Mouse (Mus musculus): Measurements from ENCODE around the gene Utrn. TPM values are rescaled to one million over a fixed set of nuclear protein-coding genes. Genes with fewer than 3 reads are reported as not detected.

Utrn gene
- 10 to 100 TPM; 20.1 to 28.1 TPM for total RNA-seq (2021)
- long read RNA-seq, experiment 1, partial matches to known transcripts, result 1 of 5 reads
- long read RNA-seq, experiment 1, other reads (novel, unspliced or antisense), result 4 of 5 reads
- long read RNA-seq, experiment 2, result 0 reads

GRCm38 (mm10) chr10:12869029-12869671, at the start of gene Utrn:
Utrn (minus strand) TSS chr10:12869365.
- TF ChIP-seq CTCF (IDR thresholded peaks at IDR 0.05), result no peak
- DNase-seq, result peak; percentile 92
- peak within 1 kb of the TSS; percentile 96 for H3K4me3 ChIP-seq
- H3K27ac ChIP-seq, result peak within 1 kb of the TSS; percentile 95
- intact Hi-C loops (cut with DNase I), result loop anchor here (1.0 to 5.0 kb wide), 3 partner anchors 52 to 177 kb away; no protein-coding TSS in a partner anchor

DNA sequence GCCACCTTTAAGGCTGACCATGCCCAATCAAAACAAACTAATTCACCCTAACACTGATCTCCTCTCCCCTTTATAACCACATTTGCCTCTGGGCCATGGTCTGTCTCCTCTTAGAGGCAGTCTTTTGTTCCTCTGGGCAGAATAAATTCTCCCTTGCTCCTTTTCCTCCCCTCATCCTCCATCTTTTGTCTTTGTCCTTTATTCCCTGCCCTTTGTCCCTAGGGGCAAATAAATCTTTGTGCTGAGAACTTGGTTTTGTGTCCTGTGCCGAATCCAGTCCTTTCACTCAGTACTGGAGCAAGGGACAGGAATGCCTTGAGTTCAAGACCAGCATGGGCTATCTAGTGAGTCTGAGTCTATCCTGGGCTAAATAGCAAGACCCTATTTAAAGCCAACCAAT, 48.5 kb upstream of the Utrn start:
- intact Hi-C loops (cut with DNase I), result no loop called here

DNA sequence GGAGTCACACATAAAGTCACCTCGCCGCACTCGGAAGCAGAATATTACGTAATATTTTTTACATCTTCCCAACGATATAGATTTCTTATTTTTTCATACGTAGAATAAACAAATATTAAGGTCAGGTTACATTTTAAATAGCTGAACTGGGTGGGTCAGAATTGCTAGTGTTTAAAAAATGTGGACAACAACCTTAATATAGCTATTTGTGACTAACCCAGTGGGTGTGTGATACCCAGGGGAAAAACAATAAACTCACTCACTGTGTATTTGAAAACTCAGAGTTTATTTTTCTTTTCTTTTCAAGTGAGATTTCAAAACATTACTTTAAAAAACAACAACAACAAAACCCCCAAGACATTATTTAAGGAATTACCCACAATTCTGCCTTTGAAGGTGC, 47.2 kb upstream of the Utrn start:
- Histone ChIP-seq H3K27ac (peak overlapping the region; percentile 61), H3K4me3 (no peak overlapping the region)
- DNase-seq, result no peak
- TF ChIP-seq CTCF (IDR thresholded peaks at IDR 0.05), result no peak
- intact Hi-C loops (cut with DNase I), result no loop called here

More for the DNA sequence above, 48.5 kb upstream of the Utrn start:
- Histone ChIP-seq H3K4me3 (no peak overlapping the region), H3K27ac (no peak overlapping the region)
- no peak for DNase-seq
- TF ChIP-seq CTCF (IDR thresholded peaks at IDR 0.05), result no peak

DNA sequence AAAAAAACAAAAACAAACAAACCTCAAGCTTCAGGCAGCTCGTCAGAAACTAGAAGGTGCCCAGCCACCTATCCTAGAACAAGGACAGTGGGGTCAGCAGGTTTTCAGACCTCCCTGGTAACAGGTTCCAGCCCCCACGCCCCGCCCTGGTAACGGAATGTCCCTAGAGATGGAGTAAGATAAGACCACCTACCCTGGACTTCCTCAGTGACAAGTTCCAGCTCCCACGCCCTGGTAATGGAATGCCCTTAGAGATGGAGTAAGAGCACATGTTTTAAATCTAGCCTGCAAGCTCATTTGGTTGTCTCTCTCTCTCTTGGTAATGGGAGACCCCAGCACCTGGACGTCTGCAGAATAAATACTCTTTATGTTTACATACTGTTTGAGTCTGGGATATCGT, 46.7 kb upstream of the Utrn start:
- intact Hi-C loops (cut with DNase I), result no loop called here
- no peak overlapping the region for H3K4me3 ChIP-seq
- TF ChIP-seq CTCF (IDR thresholded peaks at IDR 0.05), result no peak
- peak overlapping the region; percentile 61 for H3K27ac ChIP-seq
- no peak for DNase-seq

DNA sequence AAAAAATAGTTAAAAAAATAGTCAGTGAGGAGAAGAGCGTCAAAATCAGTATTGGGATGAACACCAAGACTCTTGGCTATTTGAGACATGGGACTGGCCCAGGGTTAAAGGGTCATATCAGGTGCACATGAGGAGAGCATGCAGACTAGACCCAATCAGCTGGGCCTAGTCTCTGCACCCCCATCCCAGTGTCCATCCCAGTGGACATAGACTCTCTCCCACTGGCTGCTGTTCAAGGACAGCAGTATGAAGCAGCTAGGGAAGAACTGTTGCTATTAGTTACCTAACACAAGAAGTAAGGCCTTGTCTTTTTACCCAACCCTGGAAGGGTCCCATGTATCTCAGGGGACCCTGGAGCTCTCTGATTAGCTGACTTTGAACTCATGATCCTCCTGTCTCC, 45.0 kb upstream of the Utrn start:
- TF ChIP-seq CTCF (IDR thresholded peaks at IDR 0.05), result no peak
- Histone ChIP-seq H3K4me3 (no peak overlapping the region), H3K27ac (no peak overlapping the region)
- intact Hi-C loops (cut with DNase I), result no loop called here
- DNase-seq, result no peak

DNA sequence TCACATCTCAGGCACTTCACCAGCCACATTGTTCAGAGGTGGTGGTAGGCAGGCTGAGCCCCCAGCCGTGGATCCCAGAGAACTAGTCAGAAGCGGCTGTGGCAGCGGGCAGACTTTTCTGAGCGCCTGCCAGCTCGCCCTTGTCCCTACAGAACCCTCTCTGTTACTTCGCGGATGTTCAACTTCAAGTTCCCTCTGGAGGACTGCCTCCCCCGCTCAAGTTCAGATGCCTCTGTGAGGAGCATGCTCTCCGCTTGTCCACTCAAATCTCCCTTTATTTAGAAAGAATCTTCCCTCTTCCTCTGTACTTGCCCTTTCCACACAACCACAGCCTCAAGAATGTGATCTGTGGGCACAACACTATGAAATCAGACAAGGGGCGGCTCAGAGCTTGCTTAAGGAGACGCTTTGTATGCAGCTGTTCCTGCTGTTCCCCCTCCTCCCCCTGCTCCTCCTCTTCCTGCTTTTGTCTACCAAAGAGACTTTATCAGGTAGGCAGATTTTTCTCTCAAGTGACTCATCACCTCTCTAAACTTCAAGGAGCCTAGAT, 42.9 kb upstream of the Utrn start:
- peak overlapping the region; percentile 36; the same call in 1 of the 2 replicates for H3K27ac ChIP-seq
- peak overlapping the region; percentile 61 for H3K4me3 ChIP-seq
- no peak for TF ChIP-seq CTCF (IDR thresholded peaks at IDR 0.05)
- intact Hi-C loops (cut with DNase I), result no loop called here
- DNase-seq, result peak; percentile 35

DNA sequence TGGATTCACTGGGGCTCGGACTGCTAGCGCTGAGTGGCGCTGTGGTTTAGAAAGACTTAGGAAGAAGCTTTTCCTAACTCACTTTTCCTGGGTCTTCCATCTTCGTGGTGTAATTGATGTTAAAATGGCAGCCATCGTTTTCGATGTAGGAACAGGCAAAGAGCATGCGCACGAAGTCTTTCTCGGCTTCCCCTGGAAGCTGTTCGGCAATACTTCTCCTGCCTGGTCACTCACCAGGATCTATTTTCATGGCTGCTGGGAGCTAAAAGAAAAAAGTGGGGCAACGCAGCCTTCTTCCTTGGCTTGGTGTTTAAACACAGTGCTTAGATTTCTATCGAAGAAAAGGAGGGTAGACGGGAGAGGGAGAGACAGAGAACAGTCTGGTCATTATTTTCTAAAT, 42.3 kb upstream of the Utrn start:
- no peak for DNase-seq
- Histone ChIP-seq H3K27ac (peak overlapping the region; percentile 36; the same call in 1 of the 2 replicates), H3K4me3 (peak overlapping the region; percentile 61)
- TF ChIP-seq CTCF (IDR thresholded peaks at IDR 0.05), result no peak
- intact Hi-C loops (cut with DNase I), result no loop called here

- no peak for TF ChIP-seq CTCF (IDR thresholded peaks at IDR 0.05)
- H3K27ac ChIP-seq, result no peak overlapping the region
- DNase-seq, result no peak
- intact Hi-C loops (cut with DNase I), result no loop called here
- no peak overlapping the region for H3K4me3 ChIP-seq
Observed at GRCm38 (mm10) chr10:12909891-12910290, 40.7 kb upstream of the Utrn start.

GRCm38 (mm10) chr10:12909179-12909578, 40.0 kb upstream of the Utrn start:
- no peak for TF ChIP-seq CTCF (IDR thresholded peaks at IDR 0.05)
- DNase-seq, result no peak
- intact Hi-C loops (cut with DNase I), result no loop called here
- no peak overlapping the region for H3K27ac ChIP-seq
- H3K4me3 ChIP-seq, result no peak overlapping the region

DNA sequence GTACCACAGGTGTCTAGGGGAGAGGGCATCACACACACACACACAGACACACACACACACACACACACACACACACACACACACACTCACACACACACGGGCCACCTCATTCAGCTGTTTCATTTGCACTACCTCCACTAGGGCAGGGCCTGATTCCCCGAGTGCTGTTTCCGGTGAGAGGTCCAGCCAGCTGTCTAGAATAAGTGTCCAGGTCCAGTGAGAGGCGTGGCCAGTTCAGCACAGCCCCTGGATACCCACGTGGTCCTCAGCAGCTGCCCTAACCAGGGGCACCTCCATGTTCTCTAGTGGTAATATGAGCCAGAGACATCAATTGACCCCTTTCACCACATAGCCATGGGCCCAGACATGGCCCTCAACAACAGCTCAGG, 35.0 kb upstream of the Utrn start:
- intact Hi-C loops (cut with DNase I), result no loop called here
- Histone ChIP-seq H3K4me3 (no peak overlapping the region), H3K27ac (no peak overlapping the region)
- DNase-seq, result no peak
- TF ChIP-seq CTCF (IDR thresholded peaks at IDR 0.05), result no peak

DNA sequence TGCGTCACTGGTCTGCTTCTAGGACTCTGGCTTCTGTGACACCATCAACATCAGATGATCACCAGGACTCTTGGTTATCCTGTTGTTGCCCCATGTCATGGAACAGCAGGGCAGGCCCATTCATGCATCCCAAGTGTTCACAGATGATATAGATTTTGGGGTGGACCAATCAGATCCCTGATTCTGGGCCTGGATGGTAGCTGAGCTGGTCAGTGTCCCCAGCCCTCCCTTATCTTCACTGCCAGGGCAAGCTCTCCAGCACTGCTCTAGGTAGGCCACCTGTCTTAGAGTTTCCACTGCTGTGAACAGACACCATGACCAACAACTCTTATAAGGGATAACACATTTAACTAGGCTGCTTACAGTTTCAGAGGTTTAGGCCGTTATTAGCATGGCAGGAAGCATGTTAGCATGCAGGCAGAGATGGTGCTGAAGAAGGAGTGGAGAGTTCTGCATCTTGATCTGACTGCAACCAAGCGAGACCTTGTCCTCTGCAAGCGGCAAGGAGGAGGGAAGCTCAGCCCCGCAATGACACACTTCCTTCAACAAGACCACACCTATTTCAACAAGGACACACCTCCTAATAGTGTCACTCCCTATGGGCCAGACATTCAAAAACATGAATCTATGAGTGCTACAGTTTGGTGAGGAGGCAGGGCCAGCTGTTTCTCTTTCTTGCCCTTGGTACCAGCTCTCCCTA, 34.4 kb upstream of the Utrn start:
- Histone ChIP-seq H3K4me3 (no peak overlapping the region), H3K27ac (no peak overlapping the region)
- DNase-seq, result no peak
- no peak for TF ChIP-seq CTCF (IDR thresholded peaks at IDR 0.05)
- intact Hi-C loops (cut with DNase I), result no loop called here

DNA sequence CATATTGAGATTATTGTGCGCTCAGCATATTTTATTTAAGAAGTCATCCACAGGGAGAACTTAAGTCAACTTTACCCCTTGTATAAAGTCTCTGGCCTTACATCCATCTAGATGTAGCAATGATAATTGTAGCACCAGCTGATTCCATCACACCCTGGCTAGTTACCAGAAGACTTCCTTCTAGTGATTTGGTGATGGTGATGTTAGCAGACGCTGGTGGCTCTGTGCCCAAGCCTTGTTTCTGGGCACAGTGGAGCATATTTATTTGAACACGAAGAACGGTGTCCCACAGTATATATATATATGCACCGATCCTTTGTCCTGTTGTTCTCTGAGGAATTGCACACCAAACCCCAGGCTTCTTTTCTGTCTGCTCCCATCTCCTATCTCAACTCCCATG, 30.7 kb upstream of the Utrn start:
- intact Hi-C loops (cut with DNase I), result no loop called here
- H3K27ac ChIP-seq, result no peak overlapping the region
- TF ChIP-seq CTCF (IDR thresholded peaks at IDR 0.05), result no peak
- no peak overlapping the region for H3K4me3 ChIP-seq
- no peak for DNase-seq

DNA sequence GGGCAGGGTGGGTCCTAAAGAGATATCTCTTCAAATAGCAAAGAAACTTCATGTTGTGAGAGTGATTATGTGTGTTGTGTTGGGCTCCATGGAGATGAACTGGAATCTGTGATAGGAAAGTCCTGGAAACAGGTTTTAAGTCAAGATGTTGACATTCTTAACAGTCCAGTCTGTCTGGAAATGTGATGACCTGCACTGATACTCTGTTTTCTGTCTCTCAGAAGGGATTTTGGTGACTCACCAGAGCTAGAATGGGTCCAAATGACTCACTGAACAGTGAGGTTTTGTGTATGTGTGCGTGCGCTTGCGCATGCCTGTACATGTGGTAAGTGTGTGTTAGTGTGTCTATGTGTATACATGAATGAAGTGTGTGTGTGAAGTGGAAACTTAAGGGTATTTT, 24.2 kb upstream of the Utrn start:
- H3K4me3 ChIP-seq, result no peak overlapping the region
- DNase-seq, result no peak
- intact Hi-C loops (cut with DNase I), result no loop called here
- no peak for TF ChIP-seq CTCF (IDR thresholded peaks at IDR 0.05)
- H3K27ac ChIP-seq, result no peak overlapping the region

Measured in gastrocnemius, adult 2 months (tissue).